Mouse (Mus musculus): ENCODE measurements around the gene Tgm1. TPM values are rescaled to one million over a fixed set of nuclear protein-coding genes. Genes with fewer than 3 reads are reported as not detected.

Gene Tgm1
- total RNA-seq, 1 experiment from 2014 or later = 0.74 TPM

- peak; percentile 93 for DNase-seq
Observed at GRCm38 (mm10) chr14:55671833-55672740, 41.6 kb downstream of the Tgm1 start, which contains the start of the genes Gmpr2 and Nedd8. TSS of gene Gmpr2 (plus strand) at chr14:55671941. TSS of gene Nedd8 (minus strand) at chr14:55672124.

DNA sequence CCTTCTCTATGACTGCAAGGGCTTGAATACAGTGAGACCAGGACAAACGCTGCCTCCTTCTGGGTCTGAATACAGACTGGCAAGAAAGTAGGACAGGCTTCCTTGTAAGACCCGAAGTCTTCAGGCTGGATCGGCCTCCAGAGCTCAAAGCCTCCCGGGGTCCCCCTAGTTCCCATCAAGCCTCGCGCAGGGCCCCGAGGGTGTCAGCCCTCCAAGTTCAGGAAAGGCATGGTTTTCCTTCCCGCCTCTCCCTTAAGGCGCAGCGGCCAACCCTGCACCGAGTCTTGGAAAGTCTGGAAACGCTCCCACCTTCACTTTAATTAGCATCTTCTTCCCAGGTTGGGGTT is 42.3 kb downstream of the Tgm1 start:
- DNase-seq = no peak

- DNase-seq = no peak
Observed at GRCm38 (mm10) chr14:55660636-55661035, 53.1 kb downstream of the Tgm1 start.

DNA sequence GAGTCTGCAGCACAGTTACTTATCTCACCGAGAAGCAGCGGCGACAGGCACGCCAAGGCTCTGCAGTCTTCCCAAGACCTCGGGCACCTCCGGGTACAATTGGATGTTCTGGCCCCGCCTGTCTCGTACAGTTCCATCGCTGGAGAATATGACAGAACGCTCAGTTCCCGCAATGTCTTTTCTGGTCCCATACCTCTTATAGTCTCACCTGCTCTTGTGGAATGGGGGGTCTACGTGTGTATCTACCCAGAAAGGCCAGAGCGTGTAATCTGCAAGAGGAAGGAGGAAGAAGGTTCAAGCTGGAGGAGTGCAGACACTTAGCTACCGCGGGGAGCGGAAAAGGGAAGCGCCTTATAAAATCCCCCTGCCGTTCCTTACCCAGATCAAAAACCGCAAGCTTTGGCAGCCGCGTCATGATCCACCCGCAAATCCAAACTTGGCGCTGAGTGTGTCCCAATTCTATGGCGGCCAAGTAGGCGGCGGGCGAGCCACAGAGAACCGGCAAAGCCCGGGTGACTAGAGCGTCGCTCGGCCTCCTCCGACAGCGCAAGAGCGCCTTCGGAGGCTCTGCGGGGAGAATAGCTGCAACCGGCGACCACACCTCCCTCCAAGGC is 53.7 kb downstream of the Tgm1 start, which contains the start of gene Mdp1:
Gene Mdp1, minus strand, starts transcription at position 549 of the 614 bp plus-strand sequence.
- DNase-seq = peak; percentile 91

DNA sequence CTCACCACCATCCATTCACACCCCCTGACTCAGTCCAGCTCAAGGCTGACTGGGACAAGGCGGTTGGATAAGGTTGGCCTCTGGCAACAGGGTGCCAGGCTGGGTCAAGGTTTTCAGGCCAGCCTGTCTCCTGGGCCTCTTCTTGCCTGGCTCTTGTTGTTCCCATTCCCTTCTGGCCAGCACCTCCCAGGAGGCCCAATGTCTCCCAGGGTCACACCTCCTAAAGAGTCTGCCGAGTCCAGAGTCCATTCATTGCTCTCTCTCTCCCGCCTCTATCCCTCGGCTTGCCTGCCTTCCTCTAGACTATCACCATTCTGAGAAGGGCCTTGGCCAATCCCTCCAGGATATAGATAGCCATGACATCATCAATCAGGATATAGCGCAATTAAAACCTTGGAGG is 55.7 kb downstream of the Tgm1 start:
- DNase-seq = peak; percentile 81

DNA sequence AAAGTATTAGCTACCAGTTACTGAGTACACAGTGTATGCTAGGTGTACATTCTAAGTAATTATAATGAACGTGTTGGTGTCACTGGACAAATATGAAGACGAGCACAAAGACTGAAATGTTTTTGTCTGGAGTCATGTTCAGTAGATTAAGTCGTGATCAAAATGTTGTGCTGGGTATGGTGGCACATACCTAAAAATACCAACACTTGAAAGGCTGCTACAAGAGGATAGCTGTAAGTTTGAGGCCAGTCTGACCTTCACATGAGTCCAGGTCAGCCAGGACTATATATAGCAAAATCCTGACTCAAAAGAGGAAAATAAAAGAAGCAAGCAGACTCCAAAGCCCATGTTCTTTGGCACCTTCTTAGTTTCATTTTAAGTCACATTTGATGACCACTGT is 56.8 kb downstream of the Tgm1 start:
- no peak for DNase-seq

GRCm38 (mm10) chr14:55651528-55651927 is 62.2 kb downstream of the Tgm1 start:
- no peak for DNase-seq

Other genes starting within 250 kb of the Tgm1 start
- gene Dhrs4, start 235.2 kb downstream of the Tgm1 start, total RNA-seq (2021) = 130 and 149 TPM in 2 replicates
- gene Carmil3, start 223.3 kb downstream of the Tgm1 start, total RNA-seq (2021) = 6.9 TPM in 2 replicates
- gene Cpne6, start 203.5 kb downstream of the Tgm1 start, total RNA-seq (2021) = 0.45 TPM in 1 of 2 replicates, not detected in the other
- gene Nrl, start 188.9 kb downstream of the Tgm1 start, total RNA-seq (2021) = not detected in 2 replicates
- gene Pck2, start 173.7 kb downstream of the Tgm1 start, total RNA-seq (2021) = 35.1 and 42.8 TPM in 2 replicates
- gene Dcaf11, start 153.9 kb downstream of the Tgm1 start, total RNA-seq (2021) = 99.9 and 118 TPM in 2 replicates
- 1.2 TPM in 1 of 2 replicates, not detected in the other for gene A730061H03Rik, start 153.5 kb downstream of the Tgm1 start, total RNA-seq (2021)
- gene Fitm1, start 138.3 kb downstream of the Tgm1 start, total RNA-seq (2021) = 0.79 and 2.1 TPM in 2 replicates
- 316 and 330 TPM in 2 replicates for gene Psme1, start 135.8 kb downstream of the Tgm1 start, total RNA-seq (2021)
- 37.5 and 45.2 TPM in 2 replicates for gene Emc9, start 128.6 kb downstream of the Tgm1 start, total RNA-seq (2021)
- gene Psme2, start 122.8 kb downstream of the Tgm1 start, total RNA-seq (2021) = 349 and 376 TPM in 2 replicates
- 24.8 and 37.7 TPM in 2 replicates for gene Rnf31, start 122.2 kb downstream of the Tgm1 start, total RNA-seq (2021)
- gene Irf9, start 110.4 kb downstream of the Tgm1 start, total RNA-seq (2021) = 12.9 and 16.7 TPM in 2 replicates
- 4.4 and 6.9 TPM in 2 replicates for gene Rec8, start 95.9 kb downstream of the Tgm1 start, total RNA-seq (2021)
- 78.2 and 105 TPM in 2 replicates for gene Ipo4, start 78.0 kb downstream of the Tgm1 start, total RNA-seq (2021)
- 2.4 and 3.9 TPM in 2 replicates for gene Gm49378, start 76.0 kb downstream of the Tgm1 start, total RNA-seq (2021)
- 68.4 and 78.5 TPM in 2 replicates for gene Tm9sf1, start 70.1 kb downstream of the Tgm1 start, total RNA-seq (2021)
- 1.9 and 3.1 TPM in 2 replicates for gene Tssk4, start 63.7 kb downstream of the Tgm1 start, total RNA-seq (2021)
- gene Mdp1, start 53.4 kb downstream of the Tgm1 start, total RNA-seq (2021) = 50.4 and 60.3 TPM in 2 replicates
- gene Gmpr2, start 42.0 kb downstream of the Tgm1 start, total RNA-seq (2021) = 24.0 and 25.8 TPM in 2 replicates
- 297 and 307 TPM in 2 replicates for gene Nedd8, start 41.8 kb downstream of the Tgm1 start, total RNA-seq (2021)
- 26.1 and 27.4 TPM in 2 replicates for gene Tinf2, start 32.1 kb downstream of the Tgm1 start, total RNA-seq (2021)
- 19.5 and 21.1 TPM in 2 replicates for gene Rabggta, start 8.3 kb upstream of the Tgm1 start, total RNA-seq (2021)
- 81.5 and 93.6 TPM in 2 replicates for gene Dhrs1, start 31.8 kb upstream of the Tgm1 start, total RNA-seq (2021)
- 15.9 and 16.2 TPM in 2 replicates for gene Nop9, start 31.8 kb upstream of the Tgm1 start, total RNA-seq (2021)
- 1.7 and 22.1 TPM in 2 replicates for gene Cideb, start 44.5 kb upstream of the Tgm1 start, total RNA-seq (2021)
- gene Ltb4r2, start 47.5 kb upstream of the Tgm1 start, total RNA-seq (2021) = 0.11 and 0.37 TPM in 2 replicates
- 0.48 and 0.71 TPM in 2 replicates for gene Ltb4r1, start 52.0 kb upstream of the Tgm1 start, total RNA-seq (2021)
- gene Adcy4, start 70.2 kb upstream of the Tgm1 start, total RNA-seq (2021) = 14.3 and 17.3 TPM in 2 replicates
- 5.2 and 7.8 TPM in 2 replicates for gene Ripk3, start 74.9 kb upstream of the Tgm1 start, total RNA-seq (2021)
- gene Nfatc4, start 109.2 kb upstream of the Tgm1 start, total RNA-seq (2021) = 23.8 and 31.2 TPM in 2 replicates
- 14.1 and 18.8 TPM in 2 replicates for gene Nynrin, start 140.1 kb upstream of the Tgm1 start, total RNA-seq (2021)
- gene Cbln3, start 170.5 kb upstream of the Tgm1 start, total RNA-seq (2021) = 0.11 and 0.34 TPM in 2 replicates
- gene Khnyn, start 171.0 kb upstream of the Tgm1 start, total RNA-seq (2021) = 19.2 and 23.8 TPM in 2 replicates
- gene Sdr39u1, start 186.4 kb upstream of the Tgm1 start, total RNA-seq (2021) = 83.3 and 100 TPM in 2 replicates
- 4.3 and 5.9 TPM in 2 replicates for gene Cma1, start 230.7 kb upstream of the Tgm1 start, total RNA-seq (2021)
- gene Cma2, start 237.1 kb upstream of the Tgm1 start, total RNA-seq (2021) = 0.70 TPM in 1 of 2 replicates, not detected in the other

All from adrenal gland, postnatal 14 days (tissue).